Mouse (Mus musculus) liver, adult (tissue): ENCODE data around the gene Clic4.
A peak's percentile ranks its signal among the peaks of the same experiment; 100 is the strongest.

ENCODE experiments used
- GATA4 ChIP-seq: IDR thresholded peaks from 2 replicates; pipeline ENCODE4 v1.6.1; 2014; ENCODE audit warnings: mild to moderate bottlenecking, low read length; ENCODE audit not compliant: insufficient replicate concordance

Clic4 gene

GRCm38 (mm10) chr4:135300248-135301041 lies 27.8 kb upstream of the Clic4 start:
- TF ChIP-seq GATA4 = no peak

GRCm38 (mm10) chr4:135298680-135299079 lies 26.1 kb upstream of the Clic4 start:
- TF ChIP-seq GATA4 = no peak

- TF ChIP-seq GATA4 = no peak
These were observed 25.4 kb upstream of the Clic4 start for GRCm38 (mm10) chr4:135297931-135298546.

DNA sequence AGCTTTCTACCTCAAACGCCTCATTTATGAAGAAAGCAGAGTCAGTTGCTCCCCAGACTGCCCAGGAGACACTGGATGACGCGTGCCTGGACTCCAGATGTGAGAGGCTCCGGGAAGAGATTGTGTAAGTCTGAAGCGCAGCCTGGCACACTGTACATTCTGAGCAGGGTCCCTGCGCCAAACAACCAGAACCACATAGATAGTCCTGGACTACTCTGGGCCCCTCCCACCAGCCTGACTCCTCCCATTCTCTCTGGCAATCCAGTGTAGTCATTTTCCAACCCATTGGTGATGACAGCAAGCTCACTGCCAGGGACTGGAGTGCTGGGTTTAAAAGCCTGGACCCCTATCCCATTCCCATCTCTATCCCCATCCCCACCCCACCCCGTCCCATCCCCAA lies 24.5 kb upstream of the Clic4 start:
- no peak for TF ChIP-seq GATA4

DNA sequence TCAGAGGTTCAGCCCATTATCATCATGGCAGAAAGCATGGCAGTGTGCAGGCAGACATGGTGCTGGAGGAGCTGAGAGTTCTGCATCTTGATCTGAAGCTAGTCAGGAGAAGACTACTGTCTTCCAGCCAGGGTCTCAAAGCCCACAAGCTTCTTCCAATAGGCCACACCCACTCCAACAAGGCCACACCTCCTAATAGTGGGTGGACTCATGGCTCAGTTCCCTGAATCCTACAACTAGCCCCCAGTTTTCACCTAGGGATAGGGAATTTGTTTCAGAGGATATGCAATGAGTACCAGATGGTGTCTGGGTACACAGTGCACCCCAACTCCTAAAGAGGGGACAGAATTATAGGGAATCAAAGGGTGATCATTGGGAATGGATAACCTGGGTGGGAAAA lies 24.0 kb upstream of the Clic4 start:
- no peak for TF ChIP-seq GATA4

DNA sequence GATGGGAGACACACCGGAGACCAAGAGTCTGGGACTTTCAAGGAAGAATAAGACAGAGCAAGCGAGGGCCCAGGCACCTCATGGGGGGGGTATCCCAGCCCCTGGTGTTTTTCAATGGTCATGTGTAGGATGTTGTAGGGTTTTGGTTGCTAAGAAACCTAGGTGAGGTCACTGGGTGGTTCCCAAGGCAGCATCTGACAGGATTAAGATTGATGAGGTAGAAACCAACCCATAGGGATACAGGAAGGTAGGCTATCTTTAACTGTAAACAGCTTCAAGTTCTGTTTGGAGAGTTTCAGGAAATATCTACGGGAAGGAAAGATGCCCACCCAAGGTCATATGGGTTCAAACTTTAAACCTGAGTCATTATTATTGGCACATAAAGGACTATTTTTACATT lies 21.2 kb upstream of the Clic4 start:
- TF ChIP-seq GATA4 = 0 out of 2 replicates have a peak, but pooled peaks have one; percentile 11

GRCm38 (mm10) chr4:135292477-135293089 lies 20.0 kb upstream of the Clic4 start:
- no peak for TF ChIP-seq GATA4

- TF ChIP-seq GATA4 = no peak
These were observed 19.2 kb upstream of the Clic4 start for GRCm38 (mm10) chr4:135291841-135292240.

GRCm38 (mm10) chr4:135291199-135291598 lies 18.6 kb upstream of the Clic4 start:
- no peak for TF ChIP-seq GATA4

DNA sequence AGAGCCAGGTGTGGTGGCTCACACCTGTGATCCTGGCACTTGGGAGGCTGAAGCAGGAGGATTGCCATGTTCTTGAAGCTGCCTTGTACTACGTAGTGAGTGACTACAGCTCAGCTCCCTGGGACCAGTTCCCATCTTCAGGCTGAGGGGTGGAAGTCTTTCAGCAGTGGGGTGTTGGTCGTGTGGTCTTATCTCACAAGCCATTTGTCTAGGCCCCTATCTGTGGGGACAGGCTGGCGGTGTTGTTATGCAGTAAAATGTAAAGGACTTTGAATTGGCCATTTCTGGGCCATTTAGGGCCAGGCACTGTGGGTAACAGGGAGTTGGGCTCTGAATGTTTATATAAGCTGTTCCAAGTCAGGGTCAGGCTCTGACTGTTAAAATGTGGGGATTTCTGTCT lies 15.4 kb upstream of the Clic4 start:
- TF ChIP-seq GATA4 = no peak

DNA sequence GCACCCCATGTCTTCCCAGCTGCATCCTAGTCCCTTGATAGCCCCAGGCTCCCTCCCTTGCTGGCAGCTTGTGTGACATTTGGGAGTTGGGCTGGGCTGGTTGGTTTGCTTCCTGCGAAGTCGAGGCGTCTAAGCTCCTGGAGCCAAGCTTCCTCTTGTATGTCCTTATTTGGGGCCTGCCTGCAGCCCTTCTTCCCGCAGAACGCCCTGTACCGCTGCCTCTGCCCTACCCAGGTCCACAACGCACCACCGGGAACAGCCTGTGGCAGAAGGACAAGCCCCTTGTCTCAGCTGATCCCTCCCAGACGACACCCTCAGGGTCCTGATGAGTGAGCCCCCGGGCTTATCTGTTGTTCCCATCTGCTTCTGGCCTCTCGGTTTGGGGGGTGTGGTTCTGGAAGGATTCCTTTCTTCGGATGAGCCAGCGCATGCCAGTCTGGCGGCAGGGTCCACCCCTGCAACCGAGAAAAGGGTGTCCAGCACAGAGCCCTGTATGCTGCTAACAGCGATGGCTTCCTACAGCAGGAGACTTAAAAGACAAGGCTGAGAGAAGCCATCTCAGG lies 14.3 kb upstream of the Clic4 start:
- no peak for TF ChIP-seq GATA4

- TF ChIP-seq GATA4 = no peak
These were observed 13.5 kb upstream of the Clic4 start for GRCm38 (mm10) chr4:135286033-135286622.

GRCm38 (mm10) chr4:135285436-135285835 lies 12.8 kb upstream of the Clic4 start:
- TF ChIP-seq GATA4 = no peak

DNA sequence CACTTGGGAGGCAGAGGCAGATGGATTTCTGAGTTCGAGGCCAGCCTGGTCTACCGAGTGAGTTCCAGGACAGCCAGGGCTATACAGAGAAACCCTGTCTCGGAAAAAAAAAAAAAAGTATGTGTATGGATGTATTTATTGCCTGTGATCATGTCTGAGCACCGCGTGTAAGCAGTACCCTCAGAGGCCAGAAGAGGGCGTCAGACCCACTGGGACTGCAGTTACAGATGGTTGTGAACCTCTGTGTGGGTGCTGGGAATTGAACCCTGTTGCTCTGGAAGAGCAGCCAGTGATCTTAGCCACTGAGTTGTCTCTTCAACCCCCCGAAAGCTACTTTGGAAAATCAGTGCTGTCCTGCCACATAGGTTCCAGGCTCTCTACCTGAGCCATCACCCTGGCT lies 11.3 kb upstream of the Clic4 start:
- no peak for TF ChIP-seq GATA4

DNA sequence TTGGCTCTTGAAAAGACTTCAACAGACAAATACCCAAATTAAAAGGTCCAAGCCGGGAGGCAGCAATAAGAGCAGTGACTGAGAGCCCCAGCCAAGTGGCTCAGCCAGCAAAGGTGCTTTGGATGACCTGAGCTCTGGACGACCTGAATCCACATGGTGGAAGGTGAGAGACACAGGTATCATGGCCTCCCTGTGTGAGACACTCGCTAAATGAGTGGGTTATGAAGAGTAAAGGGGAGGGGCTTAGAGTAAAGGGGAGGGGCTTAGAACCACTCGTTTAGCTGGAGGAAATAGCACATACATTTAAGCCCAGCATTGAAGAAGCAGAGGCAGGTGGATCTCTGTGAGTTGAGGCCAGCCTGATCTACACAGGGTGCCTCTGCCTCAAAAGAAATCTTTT lies 10.8 kb upstream of the Clic4 start:
- TF ChIP-seq GATA4 = no peak
